ENCODE assay signal across 23 mouse cellular contexts in genomic region chr9:41425225-41425624, GRCm38 (mm10).
DNase-seq lines count a peak whose midpoint lies in the region; ATAC-seq and TF ChIP-seq lines count a peak whose summit lies in the region.
"Had no signal": no experiment of that assay in that cellular context is flagged by ENCODE, and none has a peak within 500 bp of the region (broad histone marks: within the 10 kb centered on the region; RNA-seq: fewer than 3 reads in every experiment).

No protein-coding gene starts in this region.

- no peak for DNase-seq in hindbrain, embryonic 14.5 days (ENCODE audit: low spot score)
- no peak for DNase-seq in hindbrain, embryonic 10.5 days (ENCODE audit: low spot score)
- peak; percentile 56 for DNase-seq in midbrain, embryonic 14.5 days
- DNase-seq in midbrain, embryonic 10.5 days (ENCODE audit: low spot score), result no peak
- peak; percentile 34 for DNase-seq in midbrain, postnatal 0 days (ENCODE audit: low spot score)
- DNase-seq in cerebellum, postnatal 4 days (ENCODE audit: low spot score in 2 of 2), result no peak
- no peak for DNase-seq in stomach, postnatal 0 days (ENCODE audit: low spot score)
- DNase-seq: adrenal gland, adult 2 months; adrenal gland, postnatal 25 days; cerebellum, adult 11 months; cerebellum, adult 8-10 months; cerebellum, postnatal 14 days; gastrocnemius, postnatal 10 days; heart, adult 2 months; heart, postnatal 14 days had no signal

- no peak overlapping the region for H3K4me2 ChIP-seq in hindbrain, embryonic 14.5 days (replicated peaks)
- no peak overlapping the region for H3K4me2 ChIP-seq in midbrain, embryonic 14.5 days (ENCODE audit: low read length)
- H3K4me2 ChIP-seq in midbrain, postnatal 0 days (ENCODE audit: low read depth, low read length, poor library complexity, severe bottlenecking), result no peak overlapping the region
- H3K4me2 ChIP-seq in stomach, postnatal 0 days (replicated peaks; ENCODE audit: low read depth), result no peak overlapping the region
- H3K4me2 ChIP-seq: embryonic facial prominence, embryonic 15.5 days; forebrain, embryonic 15.5 days; heart, embryonic 11.5 days; heart, embryonic 15.5 days had no signal

- WGBS in hindbrain, embryonic 14.5 days, result 66% methylated on average over 6 of the region's 6 CpGs
- WGBS in hindbrain, embryonic 10.5 days, result 82% methylated on average over 6 of the region's 6 CpGs
- WGBS in midbrain, embryonic 14.5 days, result 27% methylated on average over 6 of the region's 6 CpGs
- 74% methylated on average over 6 of the region's 6 CpGs for WGBS in midbrain, embryonic 10.5 days
- WGBS in midbrain, postnatal 0 days, result 27% methylated on average over 6 of the region's 6 CpGs
- WGBS in stomach, postnatal 0 days, result 64% methylated on average over 6 of the region's 6 CpGs

- no peak for ATAC-seq in hindbrain, embryonic 14.5 days (ENCODE audit: low FRiP score)
- ATAC-seq in midbrain, embryonic 14.5 days (ENCODE audit: low FRiP score, low TSS enrichment), result no peak
- ATAC-seq in midbrain, postnatal 0 days (ENCODE audit: low FRiP score), result no peak
- no peak for ATAC-seq in stomach, postnatal 0 days (ENCODE audit: low FRiP score, low TSS enrichment)
- ATAC-seq: forebrain, embryonic 15.5 days; intestine, embryonic 16.5 days had no signal

- no peak overlapping the region for H3K4me3 ChIP-seq in hindbrain, embryonic 14.5 days (replicated peaks; ENCODE audit: low read length)
- H3K4me3 ChIP-seq in hindbrain, embryonic 10.5 days, result no peak overlapping the region
- H3K4me3 ChIP-seq in midbrain, embryonic 14.5 days (replicated peaks; ENCODE audit: low read depth, low read length), result no peak overlapping the region
- H3K4me3 ChIP-seq in midbrain, embryonic 10.5 days, result no peak overlapping the region
- H3K4me3 ChIP-seq in midbrain, postnatal 0 days (ENCODE audit: low read depth, low read length), result no peak overlapping the region
- H3K4me3 ChIP-seq in stomach, postnatal 0 days (ENCODE audit: low read depth, low read length), result no peak overlapping the region
- H3K4me3 ChIP-seq: embryonic facial prominence, embryonic 15.5 days; erythroblast, embryonic 14.5 days; forebrain, embryonic 10.5 days; forebrain, embryonic 15.5 days; heart, adult 2 months; heart, embryonic 15.5 days had no signal

- TF ChIP-seq CTCF in midbrain, postnatal 0 days (IDR thresholded peaks at IDR 0.05), result no peak
- no peak for TF ChIP-seq CTCF in stomach, postnatal 0 days (IDR thresholded peaks at IDR 0.05; ENCODE audit: low read depth)

- H3K27ac ChIP-seq in hindbrain, embryonic 14.5 days, result 0 out of 2 replicates have a peak overlapping the region, but pooled peaks have one; percentile 7
- H3K27ac ChIP-seq in hindbrain, embryonic 10.5 days, result no peak overlapping the region
- H3K27ac ChIP-seq in midbrain, embryonic 14.5 days (replicated peaks; ENCODE audit: low read depth, low read length), result peak overlapping the region; percentile 62
- H3K27ac ChIP-seq in midbrain, embryonic 10.5 days (replicated peaks), result no peak overlapping the region
- H3K27ac ChIP-seq in midbrain, postnatal 0 days (ENCODE audit: low read depth, low read length), result no peak overlapping the region
- H3K27ac ChIP-seq in stomach, postnatal 0 days (replicated peaks), result no peak overlapping the region
- H3K27ac ChIP-seq: embryonic facial prominence, embryonic 15.5 days; forebrain, embryonic 10.5 days; forebrain, embryonic 15.5 days; heart, adult 2 months; heart, embryonic 15.5 days had no signal

- no peak overlapping the region for H3K9ac ChIP-seq in hindbrain, embryonic 14.5 days
- H3K9ac ChIP-seq in midbrain, embryonic 14.5 days (replicated peaks; ENCODE audit: low read length), result no peak overlapping the region
- H3K9ac ChIP-seq in midbrain, postnatal 0 days (replicated peaks; ENCODE audit: low read length, poor library complexity, severe bottlenecking), result no peak overlapping the region
- no peak overlapping the region for H3K9ac ChIP-seq in stomach, postnatal 0 days (ENCODE audit: low read length)
- H3K9ac ChIP-seq: embryonic facial prominence, embryonic 15.5 days; forebrain, embryonic 15.5 days; heart, embryonic 15.5 days had no signal

- H3K4me1 ChIP-seq in hindbrain, embryonic 14.5 days (replicated peaks; ENCODE audit: control insufficient read depth, insufficient read depth, low read length), result peaks cover 6% of the 10 kb centered on the region
- H3K4me1 ChIP-seq in hindbrain, embryonic 10.5 days (replicated peaks), result peaks cover 15% of the 10 kb centered on the region
- peaks cover 12% of the 10 kb centered on the region for H3K4me1 ChIP-seq in midbrain, embryonic 14.5 days (ENCODE audit: control insufficient read depth, insufficient read depth, low read length)
- peaks cover 24% of the 10 kb centered on the region for H3K4me1 ChIP-seq in midbrain, embryonic 10.5 days
- peaks cover 4% of the 10 kb centered on the region; the same call in 1 of the 2 replicates for H3K4me1 ChIP-seq in midbrain, postnatal 0 days (ENCODE audit: insufficient read depth, low read length)
- no peaks in the 10 kb centered on the region for H3K4me1 ChIP-seq in stomach, postnatal 0 days (replicated peaks; ENCODE audit: control insufficient read depth, insufficient read depth)
- H3K4me1 ChIP-seq: embryonic facial prominence, embryonic 15.5 days; heart, embryonic 15.5 days had no signal

- H3K27me3 ChIP-seq in hindbrain, embryonic 14.5 days (ENCODE audit: control insufficient read depth, insufficient read depth, low read length), result no peaks in the 10 kb centered on the region
- no peaks in the 10 kb centered on the region for H3K27me3 ChIP-seq in hindbrain, embryonic 10.5 days (ENCODE audit: insufficient read depth, poor library complexity, severe bottlenecking)
- H3K27me3 ChIP-seq in midbrain, embryonic 14.5 days (ENCODE audit: control insufficient read depth, insufficient read depth, low read length), result no peaks in the 10 kb centered on the region
- H3K27me3 ChIP-seq in midbrain, embryonic 10.5 days (ENCODE audit: low read depth, poor library complexity, severe bottlenecking), result no peaks in the 10 kb centered on the region; the same call in 1 of the 2 replicates
- H3K27me3 ChIP-seq in midbrain, postnatal 0 days (ENCODE audit: insufficient read depth, low read length), result no peaks in the 10 kb centered on the region
- H3K27me3 ChIP-seq in stomach, postnatal 0 days (ENCODE audit: control insufficient read depth, insufficient read depth, low read length), result no peaks in the 10 kb centered on the region
- H3K27me3 ChIP-seq: CH12.LX; embryonic facial prominence, embryonic 15.5 days; forebrain, embryonic 15.5 days; heart, embryonic 15.5 days had no signal

- TF ChIP-seq EP300 in stomach, postnatal 0 days (optimal IDR thresholded peaks at IDR 0.05), result no peak

- no peaks in the 10 kb centered on the region for H3K9me3 ChIP-seq in hindbrain, embryonic 14.5 days (ENCODE audit: control insufficient read depth, low read length)
- H3K9me3 ChIP-seq in hindbrain, embryonic 10.5 days, result no peaks in the 10 kb centered on the region
- H3K9me3 ChIP-seq in midbrain, embryonic 14.5 days (ENCODE audit: control insufficient read depth, low read length), result no peaks in the 10 kb centered on the region
- H3K9me3 ChIP-seq in midbrain, embryonic 10.5 days (replicated peaks), result no peaks in the 10 kb centered on the region
- H3K9me3 ChIP-seq in midbrain, postnatal 0 days (ENCODE audit: low read length), result no peaks in the 10 kb centered on the region
- no peaks in the 10 kb centered on the region for H3K9me3 ChIP-seq in stomach, postnatal 0 days (ENCODE audit: control insufficient read depth, low read length)
- H3K9me3 ChIP-seq: embryonic facial prominence, embryonic 15.5 days; forebrain, embryonic 10.5 days; forebrain, embryonic 15.5 days; heart, embryonic 15.5 days had no signal

- H3K36me3 ChIP-seq in hindbrain, embryonic 14.5 days (replicated peaks; ENCODE audit: control insufficient read depth, insufficient read depth), result peaks cover 13% of the 10 kb centered on the region; the same call in 1 of the 2 replicates
- peaks cover 71% of the 10 kb centered on the region for H3K36me3 ChIP-seq in hindbrain, embryonic 10.5 days
- H3K36me3 ChIP-seq in midbrain, embryonic 14.5 days (ENCODE audit: control insufficient read depth, insufficient read depth, low read length), result peaks cover 9% of the 10 kb centered on the region; the same call in 1 of the 2 replicates
- H3K36me3 ChIP-seq in midbrain, embryonic 10.5 days, result peaks cover 59% of the 10 kb centered on the region
- no peaks in the 10 kb centered on the region for H3K36me3 ChIP-seq in midbrain, postnatal 0 days (ENCODE audit: insufficient read depth, low read length)
- no peaks in the 10 kb centered on the region for H3K36me3 ChIP-seq in stomach, postnatal 0 days (ENCODE audit: control insufficient read depth, insufficient read depth, low read length)
- H3K36me3 ChIP-seq: embryonic facial prominence, embryonic 15.5 days; forebrain, embryonic 10.5 days; forebrain, embryonic 15.5 days; heart, embryonic 15.5 days had no signal

Comparison
In these comparisons a context has a peak if more than half of its experiments do, and no peak if none do; other contexts are left out.
1. DNase-seq: peak in midbrain, embryonic 14.5 days (single experiment) and midbrain, postnatal 0 days (single experiment); none in hindbrain, embryonic 14.5 days (single experiment), hindbrain, embryonic 10.5 days (single experiment), midbrain, embryonic 10.5 days (single experiment), cerebellum, postnatal 4 days (0 of 2) and stomach, postnatal 0 days (single experiment).
2. H3K27ac ChIP-seq: peak in hindbrain, embryonic 14.5 days (single experiment) and midbrain, embryonic 14.5 days (single experiment); none in hindbrain, embryonic 10.5 days (single experiment), midbrain, embryonic 10.5 days (single experiment), midbrain, postnatal 0 days (single experiment) and stomach, postnatal 0 days (single experiment).